Mouse (Mus musculus) CD4-positive, CD25-positive, alpha-beta regulatory T cell, adult 2 months (primary cell): Measurements from ENCODE around the gene Olfr1029.
"Not testable (repeated sequence)": the region's sequence is repeated elsewhere in the genome, so short reads cannot be mapped to it uniquely, and the experiment has no call there.

Source experiments
- DNase-seq: peaks from one replicate; pipeline ENCODE4 v3.0.0-alpha.2; 2012; ENCODE audit warnings: low read depth, low spot score

The Olfr1029 gene

DNA sequence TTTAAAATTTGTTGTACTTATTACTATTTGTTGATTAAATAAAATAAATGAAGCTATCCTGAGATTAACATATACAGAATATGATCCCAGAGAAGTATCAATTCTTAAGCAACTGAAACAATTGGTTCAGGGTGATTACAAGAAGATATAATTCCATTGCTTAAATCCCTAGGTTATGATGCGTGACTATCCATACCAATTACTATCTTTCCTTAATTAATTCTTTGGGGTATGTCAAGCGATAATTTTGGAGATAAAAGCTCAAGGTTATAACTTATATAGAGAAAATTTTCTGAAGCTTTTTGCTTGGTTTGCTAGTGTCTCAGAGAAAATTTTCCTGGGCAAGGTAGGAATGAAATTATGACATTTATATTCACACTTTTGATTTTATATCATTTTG, at the start of gene Olfr1029:
TSS of gene Olfr1029 (plus strand) at position 301 of the 400 bp plus-strand sequence.
- DNase-seq: no peak

DNA sequence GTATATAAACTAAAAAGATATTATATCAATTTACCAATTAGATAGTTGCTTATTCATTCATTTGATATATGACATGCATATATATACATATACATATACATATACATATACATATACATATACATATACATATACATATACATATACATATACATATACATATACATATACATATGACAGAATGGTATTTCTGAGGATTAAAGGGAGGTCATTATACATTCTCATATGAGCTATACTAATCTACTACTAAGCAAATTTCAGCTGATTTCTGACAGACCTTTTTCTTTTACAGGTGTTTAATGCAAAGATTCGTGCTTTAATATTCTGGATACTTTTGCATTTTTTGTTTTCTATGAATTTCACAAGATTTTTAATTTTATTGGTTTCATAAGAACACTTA, 23.6 kb upstream of the Olfr1029 start, which contains the start of gene Olfr1028:
TSS of gene Olfr1028 (plus strand) at position 301 of the 400 bp plus-strand sequence.
- no peak for DNase-seq

DNA sequence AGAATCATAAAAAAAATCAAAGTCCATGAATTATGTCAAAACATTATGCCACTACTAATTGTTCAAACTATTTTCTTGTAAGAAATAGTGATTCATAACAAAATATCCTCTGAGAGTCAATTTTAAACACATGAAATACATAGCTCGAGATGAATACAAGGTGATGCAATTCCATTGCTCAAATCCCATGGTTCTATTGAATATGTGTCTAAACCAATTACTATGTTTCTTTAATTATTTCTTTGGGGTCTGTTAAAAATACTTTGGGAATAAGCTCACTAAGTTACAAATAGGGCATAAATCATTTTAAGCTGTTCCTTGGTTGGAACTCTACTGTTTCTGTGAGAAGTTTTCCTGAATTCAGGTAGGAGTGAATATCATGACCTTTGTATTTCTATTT, 5.3 kb downstream of the Olfr1029 start, which contains the start of gene Olfr1030:
TSS of gene Olfr1030 (plus strand) at position 301 of the 400 bp plus-strand sequence.
- no peak for DNase-seq

DNA sequence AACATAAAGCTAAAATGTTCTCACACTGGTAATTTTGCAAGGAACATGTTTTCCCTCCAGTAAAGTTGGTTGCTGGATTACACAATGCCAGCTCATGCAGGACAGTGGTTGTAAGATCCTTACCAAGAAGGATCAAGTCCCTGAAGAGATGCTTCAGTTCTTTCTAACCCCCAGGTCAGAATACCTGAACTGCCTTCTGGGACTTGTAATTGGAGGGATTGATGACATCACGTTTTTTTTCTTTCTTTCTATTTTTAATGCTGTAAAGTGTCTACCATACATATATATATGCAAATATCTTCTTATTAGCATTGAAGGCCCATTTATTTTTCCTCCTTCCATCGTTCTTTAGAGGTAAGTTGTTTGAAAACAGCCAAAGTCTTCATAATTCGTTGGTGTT, 16.3 kb downstream of the Olfr1029 start, which contains the start of gene Olfr1031:
TSS of gene Olfr1031 (plus strand) at position 301 of the 400 bp plus-strand sequence.
- DNase-seq: no peak

DNA sequence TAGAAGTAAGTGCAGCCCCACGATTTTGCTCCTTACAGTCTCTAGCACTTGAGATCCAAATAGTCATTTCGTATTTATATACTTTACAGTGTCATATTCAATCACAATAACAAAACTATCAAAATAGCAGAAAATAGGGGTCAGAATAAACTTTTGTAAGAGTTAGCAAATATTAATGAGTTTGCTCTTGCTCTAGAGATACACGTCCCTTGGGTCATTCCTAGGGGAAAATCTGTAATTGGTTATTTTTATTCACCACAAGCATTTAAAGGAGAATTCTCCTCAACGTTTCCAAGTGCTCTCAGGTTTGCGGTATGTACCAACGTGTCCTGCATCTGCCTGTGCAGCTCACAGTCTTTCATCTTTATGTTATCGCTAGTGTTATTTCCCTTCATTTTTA, 31.5 kb downstream of the Olfr1029 start, which contains the start of gene Olfr1032:
TSS of gene Olfr1032 (plus strand) at position 301 of the 400 bp plus-strand sequence.
- no peak for DNase-seq

DNA sequence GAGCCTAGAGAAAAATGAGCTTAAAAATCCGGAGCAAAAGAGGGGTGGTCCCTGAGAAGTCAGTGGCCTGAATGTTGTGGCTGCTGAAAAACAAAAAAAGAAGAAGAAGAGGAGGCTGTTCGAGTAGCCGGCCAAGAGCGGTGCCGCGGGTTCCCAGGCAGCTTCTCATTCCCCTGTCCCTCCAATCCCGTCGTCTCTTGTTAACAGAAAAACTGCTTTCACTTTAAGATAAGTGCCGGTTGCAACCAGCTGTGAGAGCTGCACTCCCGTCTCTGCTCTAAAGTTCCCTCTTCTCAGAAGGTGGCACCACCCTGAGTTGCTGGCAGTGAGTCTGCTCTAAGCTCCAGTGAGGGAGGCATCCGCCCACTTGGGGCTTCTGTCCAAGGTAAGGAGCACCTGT, 46.7 kb downstream of the Olfr1029 start, which contains the start of gene Olfr1033:
TSS of gene Olfr1033 (plus strand) at position 228 of the 400 bp plus-strand sequence.
- not testable (repeated sequence) for DNase-seq

DNA sequence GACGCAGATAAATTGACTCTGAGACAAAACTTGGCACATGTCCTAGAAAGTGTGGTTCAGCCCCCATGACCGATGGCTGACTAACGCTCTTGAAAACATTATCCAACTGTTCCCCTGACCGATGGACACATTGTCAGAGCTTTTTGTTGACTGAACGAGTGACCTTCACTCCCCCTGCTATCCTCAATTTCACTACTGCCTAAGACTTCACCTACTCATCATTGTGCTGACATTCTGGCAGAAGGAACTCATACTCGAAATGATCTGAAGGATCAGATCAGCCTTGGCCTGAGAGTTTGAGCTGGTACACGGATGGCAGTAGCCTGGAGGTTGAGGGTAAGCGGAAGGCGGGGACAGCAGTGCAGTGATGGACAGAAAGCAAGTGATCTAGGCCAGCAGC, 47.8 kb downstream of the Olfr1029 start:
- DNase-seq: not testable (repeated sequence)
